Mouse (Mus musculus): ENCODE measurements around the gene Gpbar1.

Gene Gpbar1

DNA sequence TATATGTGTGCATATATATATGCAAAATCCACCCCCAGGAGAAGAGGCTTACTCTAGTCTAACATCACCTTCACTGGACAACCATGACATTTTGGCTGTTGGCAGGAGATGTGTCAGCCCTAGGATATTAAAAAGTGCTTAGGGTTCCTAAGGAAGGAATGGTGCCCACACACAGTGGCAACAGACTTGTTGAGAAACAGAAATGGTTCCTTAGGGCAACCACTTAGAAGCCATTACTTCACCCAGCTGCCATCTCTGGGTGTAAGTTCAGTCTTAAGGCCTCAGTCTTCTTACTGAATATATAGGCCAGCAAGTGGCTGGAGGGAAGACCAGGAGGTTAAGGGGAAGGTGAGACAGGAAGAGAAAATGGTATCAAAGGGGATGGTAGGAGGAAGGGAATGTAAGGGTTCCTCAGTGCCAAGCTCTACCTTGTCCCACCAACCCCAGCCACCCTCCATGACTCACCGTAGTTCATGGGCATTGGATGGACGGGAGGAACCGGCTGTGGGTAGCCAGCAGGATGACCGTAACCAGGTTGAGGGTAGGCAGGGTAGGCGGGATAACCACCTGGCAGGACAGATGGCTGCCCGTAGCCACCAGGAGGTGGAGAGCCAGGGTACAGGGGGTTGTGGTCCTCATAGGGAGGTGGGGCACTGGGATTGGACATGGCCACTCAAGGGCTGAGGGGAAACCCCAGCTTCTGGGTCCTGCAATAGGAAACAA, 16.5 kb downstream of the Gpbar1 start:
- no peak for DNase-seq (ENCODE audit: low read depth in 1 of 2, low spot score in 2 of 2)

DNA sequence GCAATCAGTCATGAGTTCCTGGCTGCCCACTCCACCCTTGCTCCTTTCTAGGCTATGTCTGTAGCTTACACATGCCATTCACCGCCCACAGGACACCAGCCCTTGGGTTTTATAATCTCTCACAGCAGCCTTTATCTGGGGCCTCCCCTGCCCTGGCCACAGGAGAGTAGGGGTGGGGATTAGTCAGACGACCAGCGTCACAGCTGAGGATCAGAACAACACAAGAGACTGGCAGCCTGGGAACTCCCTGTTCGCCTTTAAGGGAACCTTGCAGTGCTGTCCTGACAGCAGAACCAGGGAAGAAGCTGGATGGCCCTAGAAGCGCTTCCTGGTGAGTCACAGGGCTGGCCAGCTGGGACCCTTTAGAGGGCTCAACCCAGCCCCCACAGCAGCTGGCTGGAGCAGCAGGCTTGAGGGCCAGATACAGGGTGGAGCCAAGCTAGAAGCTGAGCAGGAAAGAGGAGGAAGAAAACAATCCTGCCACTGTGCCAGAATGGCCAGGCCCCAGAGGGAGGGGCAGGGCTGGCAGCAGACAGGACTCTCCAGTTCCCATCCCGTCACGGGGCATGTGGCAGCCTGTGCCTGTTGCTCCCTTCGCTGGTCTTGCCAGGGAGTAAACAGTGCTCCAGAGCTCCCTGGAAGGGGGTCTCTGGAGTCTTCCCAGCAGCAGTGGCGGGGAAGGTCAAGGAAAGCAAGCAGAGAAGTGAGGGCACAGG, 17.3 kb downstream of the Gpbar1 start:
- peak; percentile 64 to 69 for DNase-seq (ENCODE audit: low read depth in 1 of 2, low spot score in 2 of 2)

DNA sequence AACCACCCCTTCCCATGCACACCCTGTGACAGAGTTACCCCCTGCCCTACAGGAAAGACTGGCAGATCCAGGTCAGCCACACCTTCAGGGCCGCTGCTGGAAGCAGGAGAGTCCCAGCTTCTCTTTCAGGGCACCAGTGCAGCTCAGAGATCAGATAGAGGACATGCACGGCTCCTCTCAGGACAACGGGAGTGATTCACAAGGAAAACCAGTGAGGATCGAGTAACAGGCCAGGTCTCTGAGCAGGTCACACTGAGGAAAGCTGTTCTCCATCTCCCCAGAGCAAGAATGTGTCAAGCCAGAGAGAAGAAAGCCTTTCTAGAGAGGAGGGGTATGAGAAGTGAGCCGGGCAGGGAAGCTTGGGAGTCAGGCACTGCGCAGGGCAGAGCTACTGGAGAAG, 18.1 kb downstream of the Gpbar1 start:
- no peak for DNase-seq (ENCODE audit: low read depth in 1 of 2, low spot score in 2 of 2)

DNA sequence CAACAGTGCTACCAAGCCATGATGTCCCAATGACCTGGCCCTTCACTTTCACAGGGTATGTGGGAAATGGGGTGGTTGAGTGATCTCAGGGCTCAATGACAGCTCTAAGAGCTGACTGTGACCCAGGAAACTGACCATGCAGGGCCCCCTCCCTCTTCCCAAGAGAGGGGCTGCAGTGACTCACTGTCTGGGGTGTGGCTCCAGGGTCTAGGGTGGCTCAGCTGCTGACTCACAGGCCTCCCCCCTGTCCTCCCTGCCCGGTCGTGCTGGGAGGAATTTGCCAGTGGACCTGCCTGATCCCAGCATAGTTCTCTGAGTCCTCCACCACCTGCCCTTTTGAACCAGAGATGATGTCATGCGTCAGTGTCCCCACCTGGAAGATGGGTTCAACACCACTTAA, 18.9 kb downstream of the Gpbar1 start:
- peak in 1 of 2 experiments; percentile 43 for DNase-seq (ENCODE audit: low read depth in 1 of 2, low spot score in 2 of 2)

DNA sequence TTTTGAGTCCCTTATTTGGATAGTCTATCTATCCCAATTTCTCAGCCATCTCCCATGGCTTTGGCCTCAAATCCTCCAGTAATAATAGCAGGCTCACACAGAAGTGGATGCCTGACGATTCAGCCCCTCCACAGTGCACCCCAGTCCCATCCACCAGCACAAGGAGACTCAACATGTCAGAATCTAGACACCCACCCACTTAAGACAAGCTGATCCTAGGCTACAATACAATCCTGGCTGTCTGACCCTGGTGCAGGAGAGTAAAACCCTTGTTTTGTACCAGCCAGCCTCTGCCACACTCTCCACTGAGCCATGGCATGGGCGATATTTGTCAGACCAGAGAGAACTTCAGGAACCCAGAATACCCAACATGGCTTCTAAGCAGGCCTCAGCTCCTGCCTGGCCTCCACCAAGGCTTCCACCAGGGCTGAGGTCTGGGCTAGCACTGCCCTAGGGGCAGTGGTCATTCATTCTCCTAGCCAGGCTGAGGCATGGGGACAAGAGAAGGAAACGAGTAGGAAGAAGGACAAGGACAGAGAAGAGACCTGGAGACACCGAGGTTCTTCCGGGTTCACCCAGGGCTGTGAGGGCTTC, 19.9 kb downstream of the Gpbar1 start:
- DNase-seq (ENCODE audit: low read depth in 1 of 2, low spot score in 2 of 2) = no peak

DNA sequence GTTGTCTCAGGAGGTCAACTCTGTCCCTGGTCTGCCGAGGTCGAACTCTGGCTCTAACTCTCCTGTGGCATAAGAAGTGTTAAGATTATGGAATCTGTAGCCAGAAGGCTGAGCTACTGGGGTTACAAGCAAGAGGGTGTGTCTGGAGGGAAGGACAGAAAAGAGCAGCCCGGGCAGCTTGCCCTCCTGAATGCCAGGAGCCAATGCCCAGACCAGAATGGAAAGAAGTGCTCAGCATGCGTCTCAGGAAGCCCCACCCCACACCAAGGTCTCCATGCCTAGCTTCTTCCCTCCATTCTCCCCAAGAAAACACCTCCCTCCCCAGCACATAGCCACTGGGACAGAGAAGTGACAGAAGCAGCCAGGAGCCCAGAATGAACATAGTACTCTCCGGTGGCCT, 20.6 kb downstream of the Gpbar1 start:
- no peak for DNase-seq (ENCODE audit: low read depth in 1 of 2, low spot score in 2 of 2)

DNA sequence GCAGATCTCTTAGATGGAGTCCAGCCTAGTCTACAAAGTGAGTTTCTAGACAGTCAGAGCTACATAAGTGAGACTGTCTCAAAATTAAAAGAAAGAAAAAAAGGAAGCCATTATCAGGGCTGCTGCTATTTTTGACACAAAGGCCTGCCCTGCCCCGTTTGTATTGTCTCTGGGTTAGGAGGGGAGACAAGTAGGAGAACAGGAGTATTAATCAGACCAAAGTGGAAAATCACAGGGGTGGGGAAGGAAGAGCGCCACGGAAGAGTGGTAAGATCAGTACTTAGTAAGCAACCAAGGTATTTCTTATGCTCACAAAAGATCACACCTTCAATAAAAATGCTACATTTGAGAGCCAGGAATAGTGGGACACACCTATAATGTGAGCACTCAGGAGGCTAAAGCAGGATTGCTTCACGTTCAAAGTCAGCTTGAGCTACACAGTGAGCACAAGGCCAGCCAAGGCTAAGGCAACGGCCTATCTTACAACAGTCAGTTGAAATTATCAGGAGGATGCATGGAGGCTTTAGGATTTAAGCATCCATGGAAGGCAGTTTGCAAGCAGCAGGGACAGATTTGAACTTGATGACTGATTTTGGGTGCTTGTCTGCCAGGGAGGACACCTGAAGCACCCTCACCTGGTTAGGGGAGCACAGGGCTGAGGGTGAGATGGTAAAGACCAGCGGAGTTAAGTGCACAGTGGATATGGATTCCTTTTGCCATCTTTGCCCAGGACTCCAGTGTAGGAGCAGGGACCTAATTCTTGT, 22.2 kb downstream of the Gpbar1 start:
- no peak for DNase-seq (ENCODE audit: low read depth in 1 of 2, low spot score in 2 of 2)

DNA sequence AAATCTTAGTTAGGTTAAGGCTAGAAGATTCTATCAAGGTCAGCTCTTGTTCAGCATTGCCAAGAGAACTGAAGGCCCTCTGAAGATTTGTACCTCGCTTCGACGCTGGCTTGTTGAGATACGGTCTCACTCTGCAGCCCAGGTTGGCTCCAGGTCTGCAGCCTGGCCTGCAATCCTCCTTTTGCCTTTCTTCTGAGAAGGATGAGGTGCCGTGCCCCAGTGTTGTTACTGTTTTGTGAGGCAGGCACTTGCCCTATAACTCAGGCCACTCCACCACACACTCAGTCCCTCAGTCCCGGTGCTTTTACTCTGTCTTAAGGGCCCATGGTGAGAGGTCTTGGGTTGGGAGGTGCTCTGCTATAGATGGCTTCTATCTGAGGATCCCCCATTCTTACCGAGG, 23.9 kb downstream of the Gpbar1 start:
- DNase-seq (ENCODE audit: low read depth in 1 of 2, low spot score in 2 of 2) = no peak

DNA sequence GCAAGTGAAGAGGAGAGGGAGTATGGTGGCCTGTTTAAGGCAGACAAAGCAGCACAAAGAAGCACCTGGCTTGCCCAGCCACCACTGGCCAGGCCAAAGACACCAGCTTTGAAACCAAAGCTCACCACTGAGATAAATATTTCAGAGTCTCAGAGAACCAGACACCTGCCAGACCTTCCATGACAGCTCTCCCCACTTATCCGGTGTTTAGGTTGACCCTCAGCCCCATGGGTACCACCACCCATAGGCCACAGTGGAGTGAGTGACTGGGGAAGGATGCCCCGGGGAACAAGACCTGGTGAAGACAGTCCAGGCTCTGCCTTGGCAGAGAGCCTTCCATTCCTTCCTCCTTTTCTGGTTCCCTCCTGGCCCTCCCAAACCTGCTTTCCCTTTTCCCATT, 24.5 kb downstream of the Gpbar1 start:
- no peak for DNase-seq (ENCODE audit: low read depth in 1 of 2, low spot score in 2 of 2)

DNA sequence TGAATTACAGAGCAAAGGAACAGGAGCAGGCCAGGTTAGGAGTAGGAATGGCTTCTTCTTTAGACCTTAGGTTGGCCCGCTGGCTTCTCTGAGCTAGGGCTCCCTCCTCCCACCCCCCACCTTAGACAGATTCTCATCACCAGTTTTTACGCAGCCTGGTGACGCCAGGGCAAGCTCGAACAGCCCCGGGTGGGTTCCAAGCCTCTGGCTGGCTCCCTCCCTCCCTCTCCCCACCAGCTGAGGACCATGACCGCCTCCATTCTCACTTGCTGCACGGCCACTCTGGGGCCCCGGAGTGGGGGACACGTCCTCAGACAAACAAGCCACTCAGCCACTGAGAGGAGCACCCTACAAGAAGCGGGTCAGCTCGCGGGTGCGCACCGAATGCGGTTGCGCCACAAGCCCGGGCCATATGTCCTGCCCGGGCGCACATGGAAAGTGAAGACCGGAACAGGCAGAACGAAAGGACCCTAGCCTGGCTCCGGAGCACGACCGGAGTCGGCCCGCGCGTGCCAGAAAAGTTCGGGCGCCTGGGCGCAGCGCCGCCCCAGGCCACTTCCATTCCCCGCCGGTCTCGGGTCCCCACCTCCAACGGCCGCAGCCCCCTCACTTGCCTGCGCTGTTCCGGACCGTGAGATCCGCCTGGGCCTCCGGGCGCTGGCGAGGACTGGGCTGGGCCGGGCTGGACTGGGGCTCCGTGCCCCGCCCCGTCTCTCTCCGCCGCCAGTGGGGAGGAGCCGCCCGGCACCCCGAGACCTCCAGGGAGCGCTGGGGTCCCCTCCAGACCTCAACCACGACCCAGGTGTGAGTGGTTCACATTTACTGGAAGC, 25.4 kb downstream of the Gpbar1 start:
- DNase-seq (ENCODE audit: low read depth in 1 of 2, low spot score in 2 of 2) = peak in 1 of 2 experiments; percentile 61

DNA sequence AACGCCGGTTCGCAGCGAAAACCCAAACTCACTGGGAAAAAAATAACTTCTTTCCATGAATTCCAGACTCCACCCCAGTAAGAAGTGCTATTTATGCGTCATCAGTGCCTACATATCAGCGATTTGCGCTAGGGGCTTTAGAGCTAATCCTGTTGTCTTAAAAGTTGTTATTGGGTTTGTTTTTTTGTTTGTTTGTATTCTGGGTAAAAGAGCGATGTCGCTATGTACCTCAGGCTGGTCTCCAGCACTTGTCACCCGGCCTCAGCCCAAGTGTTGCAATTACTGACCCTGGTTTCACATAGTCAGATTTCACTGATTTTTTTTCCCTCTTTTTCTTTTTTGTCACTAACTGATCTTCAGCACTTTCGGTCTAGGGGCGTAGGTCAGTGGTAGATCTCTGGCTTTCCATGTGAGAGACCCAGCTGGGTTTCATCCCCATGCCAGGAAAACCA, 26.0 kb downstream of the Gpbar1 start:
- DNase-seq (ENCODE audit: low read depth in 1 of 2, low spot score in 2 of 2) = no peak

DNA sequence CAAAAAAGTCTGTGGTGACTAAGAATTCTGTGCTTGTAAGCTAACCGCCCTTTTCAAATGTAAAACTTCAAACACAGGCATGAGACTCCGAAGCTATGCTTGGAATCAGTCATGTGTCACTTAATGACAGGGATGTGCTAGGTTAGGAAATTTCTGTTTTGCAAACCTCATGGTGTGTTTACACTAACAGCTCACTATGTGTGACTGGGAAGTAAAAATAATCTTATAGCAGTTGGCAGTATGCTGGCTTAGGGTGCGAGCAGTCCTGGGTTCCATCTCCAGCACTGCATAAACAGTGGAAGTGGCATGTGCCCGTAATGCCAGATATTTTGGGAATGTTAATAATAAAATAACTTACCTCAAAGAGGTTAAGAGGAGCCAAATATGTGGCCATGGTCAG, 26.6 kb downstream of the Gpbar1 start:
- no peak for DNase-seq (ENCODE audit: low read depth in 1 of 2, low spot score in 2 of 2)

DNA sequence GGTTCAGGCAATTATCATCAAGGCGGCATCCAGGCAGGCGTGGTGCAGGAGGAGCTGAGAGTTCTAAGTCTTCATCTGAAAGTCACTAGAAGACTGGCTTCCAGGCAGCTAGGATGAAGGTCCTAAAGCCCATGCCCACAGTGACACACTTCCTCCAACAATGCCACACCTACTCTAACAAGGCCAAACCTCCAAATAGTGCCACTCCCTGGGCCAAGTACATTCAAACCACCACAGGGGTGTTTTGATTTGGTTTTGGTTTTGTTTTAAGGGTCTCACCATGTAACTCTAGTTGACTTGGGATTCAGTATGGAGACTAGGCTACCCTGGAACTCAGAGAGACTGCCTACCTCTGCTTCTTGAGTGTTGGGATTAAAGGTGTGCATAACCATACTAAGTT, 27.2 kb downstream of the Gpbar1 start, which contains the start of gene Tmbim1:
TSS of gene Tmbim1 (minus strand) at position 101 of the 400 bp plus-strand sequence.
- no peak for DNase-seq (ENCODE audit: low read depth in 1 of 2, low spot score in 2 of 2)

DNA sequence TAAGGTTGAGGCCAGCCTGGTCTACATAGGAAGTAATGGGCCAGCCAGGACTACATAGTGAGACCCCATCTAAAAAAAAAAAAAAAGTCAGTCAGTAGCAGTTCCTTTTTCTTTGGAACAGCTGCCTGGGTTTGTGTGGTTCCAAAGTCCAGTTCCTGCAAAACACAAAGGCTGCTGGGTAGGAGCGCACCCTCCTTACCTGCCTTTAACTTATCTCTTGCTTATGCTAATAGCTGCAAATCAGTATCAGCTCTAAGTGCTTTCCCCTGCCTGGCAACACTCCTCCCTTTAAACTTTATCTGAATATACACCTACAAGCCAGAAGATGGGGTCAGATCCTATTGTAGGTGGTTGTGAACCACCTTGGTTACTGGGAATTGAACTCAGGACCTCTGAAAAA, 28.8 kb downstream of the Gpbar1 start:
- DNase-seq (ENCODE audit: low read depth in 1 of 2, low spot score in 2 of 2) = no peak

DNA sequence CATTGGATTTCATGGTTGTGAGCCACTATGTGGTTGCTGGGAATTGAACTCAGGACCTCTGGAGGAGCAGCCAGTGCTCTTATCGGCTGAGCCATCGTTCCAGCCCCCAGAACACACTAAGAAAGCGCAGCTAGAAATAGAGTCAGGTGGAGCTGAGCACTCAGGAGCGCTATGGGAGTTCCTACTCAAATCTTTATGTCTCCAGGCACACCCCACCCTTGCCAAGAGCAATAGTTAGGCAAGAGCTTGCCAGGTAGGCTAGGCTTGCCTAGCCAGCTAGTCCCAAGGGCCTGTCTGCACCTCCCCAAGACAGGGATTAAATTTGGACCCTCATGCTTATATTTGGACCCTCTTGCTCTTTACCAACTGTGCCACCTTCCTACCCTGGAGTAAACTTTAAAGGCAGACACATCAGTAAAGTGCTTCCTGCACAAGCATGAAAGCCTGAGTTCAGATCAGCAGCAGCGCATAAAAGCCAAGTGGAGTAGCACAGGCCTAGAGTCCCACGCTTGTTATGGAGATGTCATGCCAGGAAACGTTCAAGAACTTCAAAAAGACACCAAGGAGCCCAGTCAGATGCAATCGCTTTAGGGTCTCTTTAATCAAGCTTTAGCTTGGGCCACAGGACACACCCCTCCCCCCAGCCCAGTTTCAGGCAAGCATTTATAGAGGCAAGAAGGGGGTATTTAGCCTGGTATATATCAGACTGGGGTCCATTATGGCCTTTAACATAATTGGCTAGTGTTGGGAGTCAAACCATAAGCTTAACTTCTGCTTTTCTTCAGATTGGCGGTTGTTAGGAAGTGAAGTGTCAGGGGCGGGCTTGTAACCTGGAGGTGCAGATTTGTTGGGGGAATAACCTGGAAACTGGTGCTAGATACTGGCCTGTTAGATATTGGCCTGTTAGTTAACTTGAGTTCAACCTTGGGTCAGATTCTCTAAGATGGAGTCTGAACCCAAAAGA, 29.9 kb downstream of the Gpbar1 start:
- no peak for DNase-seq (ENCODE audit: low read depth in 1 of 2, low spot score in 2 of 2)

DNA sequence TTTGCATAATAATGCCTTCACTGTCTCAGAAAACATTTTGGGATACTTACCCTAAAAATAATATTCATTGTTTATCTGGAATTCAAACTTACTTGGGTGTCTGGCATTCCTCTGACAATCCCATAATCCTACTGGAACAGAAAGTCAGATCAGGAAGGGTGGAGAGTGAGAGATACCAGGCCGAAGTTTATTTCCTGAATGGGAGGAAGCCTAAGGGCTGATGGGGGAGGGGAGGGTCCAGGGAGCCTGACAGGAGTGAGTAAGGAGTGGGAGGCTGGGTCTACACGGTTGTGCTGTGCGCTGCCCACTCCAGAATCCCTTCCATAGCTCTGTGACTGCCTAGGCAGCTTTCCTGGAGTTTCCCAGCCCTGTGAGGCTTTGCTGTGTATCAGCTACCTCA, 31.4 kb downstream of the Gpbar1 start:
- no peak for DNase-seq (ENCODE audit: low read depth in 1 of 2, low spot score in 2 of 2)

DNA sequence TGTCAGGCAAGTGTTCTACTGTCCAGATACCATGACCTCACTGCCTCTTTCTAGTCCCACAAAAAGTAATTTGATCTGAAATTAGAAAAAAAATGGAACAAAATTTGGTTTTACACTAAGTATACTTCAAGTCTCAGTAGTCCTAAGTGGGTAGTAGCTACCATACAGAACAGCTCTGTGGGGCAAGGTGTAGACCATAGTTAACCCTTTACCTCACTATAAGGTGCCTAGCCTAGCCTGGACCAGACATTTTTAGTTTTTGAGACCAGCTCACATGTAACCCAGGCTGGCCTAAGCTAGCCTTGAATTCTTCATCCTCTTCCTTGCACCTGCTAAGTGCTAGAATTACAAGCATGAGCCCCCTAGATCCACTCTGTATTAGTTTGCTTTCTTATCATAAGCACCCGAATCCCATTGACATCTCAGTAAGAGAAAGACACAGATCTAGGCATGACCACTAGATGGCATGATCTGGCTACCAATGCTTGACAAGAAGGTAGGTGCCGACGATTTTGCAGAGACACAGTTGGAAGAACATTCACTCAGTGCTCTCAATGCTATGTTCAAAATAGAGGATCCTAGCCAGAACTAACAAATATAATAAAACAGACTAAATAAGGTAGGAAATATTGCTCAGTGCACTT, 34.8 kb downstream of the Gpbar1 start:
- DNase-seq (ENCODE audit: low read depth in 1 of 2, low spot score in 2 of 2) = peak in 1 of 2 experiments; percentile 19

DNA sequence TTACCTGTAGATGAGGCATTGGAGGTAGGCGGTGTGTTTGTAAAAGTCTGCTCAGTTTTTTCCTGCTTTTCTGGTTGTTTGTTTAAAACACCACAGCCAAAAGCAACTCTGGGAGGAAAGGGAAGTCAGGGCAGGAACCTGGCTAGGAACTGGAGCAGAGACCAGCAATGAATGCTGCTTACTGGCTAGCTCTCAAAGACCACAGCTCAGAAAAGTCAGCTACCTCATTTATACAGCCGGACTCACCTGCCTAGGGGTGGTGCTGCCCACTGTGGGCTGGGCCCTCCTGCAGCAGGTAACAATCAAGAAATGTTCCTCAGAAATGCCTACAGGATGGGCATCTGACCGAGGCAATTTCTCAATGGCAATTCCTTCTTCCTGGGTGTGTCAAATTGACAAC, 36.4 kb downstream of the Gpbar1 start:
- DNase-seq (ENCODE audit: low read depth in 1 of 2, low spot score in 2 of 2) = no peak
